In the genomic region with DNA sequence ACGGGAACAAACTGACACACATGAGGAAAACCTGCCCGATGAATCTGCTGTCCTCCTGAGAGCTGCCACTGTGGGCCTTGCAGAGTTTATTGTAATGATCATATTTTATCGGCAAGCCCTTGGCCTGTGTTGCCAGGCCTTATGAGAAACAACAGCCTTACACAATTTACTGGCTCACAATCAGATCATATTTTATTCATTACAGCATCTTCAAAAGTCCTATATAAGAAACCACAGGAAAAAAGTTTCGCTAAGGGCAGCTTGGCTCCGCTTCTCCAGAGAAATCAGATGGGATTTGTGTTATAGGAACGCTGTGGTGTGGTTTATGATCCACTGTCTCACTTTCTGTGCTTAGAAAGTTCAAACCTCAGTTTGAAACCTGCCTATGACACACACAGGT, we compare ENCODE assay signal across 22 mouse cellular contexts. TPM values are rescaled to one million over a fixed set of nuclear protein-coding genes. Genes with fewer than 3 reads are reported as not detected.
A peak's percentile ranks its signal among the peaks of the same experiment; 100 is the strongest.
DNase-seq lines count a peak whose midpoint lies in the region; ATAC-seq and TF ChIP-seq lines count a peak whose summit lies in the region.
"Had no signal": no experiment of that assay in that cellular context is flagged by ENCODE, and none has a peak within 500 bp of the region (broad histone marks: within the 10 kb centered on the region; RNA-seq: fewer than 3 reads in every experiment).

No protein-coding gene starts in this region.

- H3K9me3 ChIP-seq in hindbrain, embryonic 14.5 days (ENCODE audit: control insufficient read depth, low read length): no peaks in the 10 kb centered on the region
- H3K9me3 ChIP-seq in hindbrain, embryonic 11.5 days (ENCODE audit: control insufficient read depth, low read length): no peaks in the 10 kb centered on the region
- H3K9me3 ChIP-seq in midbrain, embryonic 14.5 days (ENCODE audit: control insufficient read depth, low read length): no peaks in the 10 kb centered on the region
- H3K9me3 ChIP-seq in midbrain, embryonic 11.5 days (ENCODE audit: control insufficient read depth, low read length): no peaks in the 10 kb centered on the region
- H3K9me3 ChIP-seq in midbrain, embryonic 16.5 days (replicated peaks; ENCODE audit: control insufficient read depth, low read length, poor library complexity, severe bottlenecking): no peaks in the 10 kb centered on the region
- H3K9me3 ChIP-seq: heart, embryonic 10.5 days had no signal

- TF ChIP-seq POLR2A in embryonic fibroblast, embryonic 13.5 days (IDR thresholded peaks at IDR 0.05; ENCODE audit: low read depth, low read length): no peak

- H3K9ac ChIP-seq in hindbrain, embryonic 14.5 days: no peak overlapping the region
- no peak overlapping the region for H3K9ac ChIP-seq in hindbrain, embryonic 11.5 days (ENCODE audit: low read depth, low read length)
- H3K9ac ChIP-seq in midbrain, embryonic 14.5 days (replicated peaks; ENCODE audit: low read length): no peak overlapping the region
- no peak overlapping the region for H3K9ac ChIP-seq in midbrain, embryonic 11.5 days (ENCODE audit: low read length)
- H3K9ac ChIP-seq in midbrain, embryonic 16.5 days (ENCODE audit: low read depth, low read length): no peak overlapping the region
- H3K9ac ChIP-seq: lung, embryonic 14.5 days had no signal

- H3K36me3 ChIP-seq in hindbrain, embryonic 14.5 days (replicated peaks; ENCODE audit: control insufficient read depth, insufficient read depth): no peaks in the 10 kb centered on the region
- H3K36me3 ChIP-seq in hindbrain, embryonic 11.5 days (ENCODE audit: control insufficient read depth, insufficient read depth, low read length): no peaks in the 10 kb centered on the region
- no peaks in the 10 kb centered on the region for H3K36me3 ChIP-seq in midbrain, embryonic 14.5 days (ENCODE audit: control insufficient read depth, insufficient read depth, low read length)
- no peaks in the 10 kb centered on the region for H3K36me3 ChIP-seq in midbrain, embryonic 11.5 days (ENCODE audit: control insufficient read depth, insufficient read depth, low read length)
- no peaks in the 10 kb centered on the region for H3K36me3 ChIP-seq in midbrain, embryonic 16.5 days (ENCODE audit: control insufficient read depth, insufficient read depth, low read length)
- H3K36me3 ChIP-seq: heart, embryonic 10.5 days had no signal

- no peak for TF ChIP-seq CTCF in embryonic fibroblast, embryonic 13.5 days (IDR thresholded peaks at IDR 0.05; ENCODE audit: borderline replicate concordance, insufficient read depth, low read length)

- 88% methylated on average over 6 of the region's 6 CpGs for WGBS in hindbrain, embryonic 14.5 days
- 88% methylated on average over 6 of the region's 6 CpGs for WGBS in hindbrain, embryonic 11.5 days
- WGBS in midbrain, embryonic 14.5 days: 87% methylated on average over 6 of the region's 6 CpGs
- 97% methylated on average over 6 of the region's 6 CpGs for WGBS in midbrain, embryonic 11.5 days
- WGBS in midbrain, embryonic 16.5 days: 87% methylated on average over 6 of the region's 6 CpGs

- H3K27ac ChIP-seq in hindbrain, embryonic 14.5 days: peak overlapping the region; percentile 88; the same call in 1 of the 2 replicates
- H3K27ac ChIP-seq in hindbrain, embryonic 11.5 days (ENCODE audit: low read depth, low read length): no peak overlapping the region
- H3K27ac ChIP-seq in midbrain, embryonic 14.5 days (replicated peaks; ENCODE audit: low read depth, low read length): peak overlapping the region; percentile 79; the same call in 1 of the 2 replicates
- H3K27ac ChIP-seq in midbrain, embryonic 11.5 days (ENCODE audit: low read depth, low read length): no peak overlapping the region
- peak overlapping the region; percentile 76; the same call in 1 of the 2 replicates for H3K27ac ChIP-seq in embryonic fibroblast, embryonic 13.5 days (ENCODE audit: insufficient read depth, low read length)
- peak overlapping the region; percentile 76 for H3K27ac ChIP-seq in midbrain, embryonic 16.5 days (ENCODE audit: low read length)

- no peak for ATAC-seq in hindbrain, embryonic 14.5 days (ENCODE audit: low FRiP score)
- ATAC-seq in hindbrain, embryonic 11.5 days (ENCODE audit: low FRiP score): no peak
- no peak for ATAC-seq in midbrain, embryonic 14.5 days (ENCODE audit: low FRiP score, low TSS enrichment)
- ATAC-seq in midbrain, embryonic 11.5 days (ENCODE audit: low FRiP score): no peak
- ATAC-seq in midbrain, embryonic 16.5 days: no peak

- no peak overlapping the region for H3K4me2 ChIP-seq in hindbrain, embryonic 14.5 days (replicated peaks)
- no peak overlapping the region for H3K4me2 ChIP-seq in hindbrain, embryonic 11.5 days (replicated peaks; ENCODE audit: low read depth, low read length)
- no peak overlapping the region for H3K4me2 ChIP-seq in midbrain, embryonic 14.5 days (ENCODE audit: low read length)
- no peak overlapping the region for H3K4me2 ChIP-seq in midbrain, embryonic 11.5 days
- no peak overlapping the region for H3K4me2 ChIP-seq in midbrain, embryonic 16.5 days (ENCODE audit: low read length)
- H3K4me2 ChIP-seq: liver, embryonic 11.5 days; lung, embryonic 14.5 days had no signal

- no peak for DNase-seq in hindbrain, embryonic 14.5 days (ENCODE audit: low spot score)
- no peak for DNase-seq in hindbrain, embryonic 11.5 days (ENCODE audit: low spot score)
- DNase-seq in midbrain, embryonic 14.5 days: no peak
- no peak for DNase-seq in midbrain, embryonic 11.5 days (ENCODE audit: low spot score, missing footprints)
- DNase-seq in frontal cortex, postnatal 36 days (ENCODE audit: low spot score in 2 of 2): no peak
- no peak for DNase-seq in adrenal gland, postnatal 25 days
- DNase-seq: adrenal gland, adult 2 months; cerebellum, adult 9-10 months; gastrocnemius, postnatal 25 days; kidney, adult 2 months; kidney, postnatal 36 days; lung, embryonic 14.5 days; lung, postnatal 36 days; thymus, adult 2 months had no signal

- peaks cover 18% of the 10 kb centered on the region for H3K4me1 ChIP-seq in hindbrain, embryonic 14.5 days (replicated peaks; ENCODE audit: control insufficient read depth, insufficient read depth, low read length)
- H3K4me1 ChIP-seq in hindbrain, embryonic 11.5 days (replicated peaks; ENCODE audit: control insufficient read depth, insufficient read depth, low read length): peaks cover 3% of the 10 kb centered on the region; the same call in 1 of the 2 replicates
- H3K4me1 ChIP-seq in midbrain, embryonic 14.5 days (ENCODE audit: control insufficient read depth, insufficient read depth, low read length): peaks cover 24% of the 10 kb centered on the region
- H3K4me1 ChIP-seq in midbrain, embryonic 11.5 days (ENCODE audit: control insufficient read depth, insufficient read depth, low read length): peaks cover 12% of the 10 kb centered on the region
- H3K4me1 ChIP-seq in embryonic fibroblast, embryonic 13.5 days (ENCODE audit: control insufficient read depth, insufficient read depth, low read length): peaks cover 22% of the 10 kb centered on the region
- H3K4me1 ChIP-seq in midbrain, embryonic 16.5 days (ENCODE audit: control insufficient read depth, insufficient read depth, low read length): peaks cover 22% of the 10 kb centered on the region

- H3K4me3 ChIP-seq in hindbrain, embryonic 14.5 days (replicated peaks; ENCODE audit: low read length): no peak overlapping the region
- H3K4me3 ChIP-seq in hindbrain, embryonic 11.5 days (ENCODE audit: low read depth, low read length): no peak overlapping the region
- H3K4me3 ChIP-seq in midbrain, embryonic 14.5 days (replicated peaks; ENCODE audit: low read depth, low read length): no peak overlapping the region
- no peak overlapping the region for H3K4me3 ChIP-seq in midbrain, embryonic 11.5 days (ENCODE audit: low read depth, low read length)
- H3K4me3 ChIP-seq in embryonic fibroblast, embryonic 13.5 days (ENCODE audit: insufficient read depth, low read length): no peak overlapping the region
- no peak overlapping the region for H3K4me3 ChIP-seq in midbrain, embryonic 16.5 days (ENCODE audit: low read depth, low read length)
- H3K4me3 ChIP-seq: heart, embryonic 10.5 days; myocyte had no signal

- no peaks in the 10 kb centered on the region for H3K27me3 ChIP-seq in hindbrain, embryonic 14.5 days (ENCODE audit: control insufficient read depth, insufficient read depth, low read length)
- no peaks in the 10 kb centered on the region for H3K27me3 ChIP-seq in hindbrain, embryonic 11.5 days (ENCODE audit: control insufficient read depth, insufficient read depth, low read length)
- H3K27me3 ChIP-seq in midbrain, embryonic 14.5 days (ENCODE audit: control insufficient read depth, insufficient read depth, low read length): no peaks in the 10 kb centered on the region
- no peaks in the 10 kb centered on the region for H3K27me3 ChIP-seq in midbrain, embryonic 11.5 days (ENCODE audit: control insufficient read depth, insufficient read depth, low read length)
- H3K27me3 ChIP-seq in midbrain, embryonic 16.5 days (ENCODE audit: control insufficient read depth, insufficient read depth, low read depth, low read length): no peaks in the 10 kb centered on the region

RNA-seq across cellular contexts. Expression of gene Ankrd55, which starts 42.0 kb away (rescaled TPM):
- 9.2 and 10.9 TPM in 2 replicates for polyA plus RNA-seq in hindbrain, embryonic 14.5 days (2014; fragmentation: Nextera tagmentation; extraction: Ambion mirVana)
- polyA plus RNA-seq in hindbrain, embryonic 11.5 days (2014; fragmentation: Nextera tagmentation; extraction: Ambion mirVana): 1.7 TPM in 2 replicates
- 5.3 and 7.5 TPM in 2 replicates for polyA plus RNA-seq in midbrain, embryonic 14.5 days (2014; fragmentation: Nextera tagmentation; extraction: Ambion mirVana)
- 1.9 and 2.3 TPM in 2 replicates for polyA plus RNA-seq in midbrain, embryonic 11.5 days (2014; fragmentation: Nextera tagmentation; extraction: Ambion mirVana)
- polyA plus RNA-seq in embryonic fibroblast, embryonic 13.5 days (2011; ENCODE audit: insufficient read length, low read depth, missing spikeins): 0.74 and 1.9 TPM in 2 replicates
- 10.4 and 11.0 TPM in 2 replicates for polyA plus RNA-seq in midbrain, embryonic 16.5 days (2015; fragmentation: Nextera tagmentation; extraction: Ambion mirVana)
- total RNA-seq in adrenal gland, postnatal 25 days (2021): 12.2 and 23.4 TPM in 2 replicates
- total RNA-seq: common myeloid progenitor, adult 5-6 weeks; gastrocnemius, postnatal 25 days; megakaryocyte-erythroid progenitor cell, adult 5-6 weeks; neutrophil, adult 5-6 weeks had no signal
- polyA plus RNA-seq: heart, embryonic 10.5 days had no signal

Comparison
In these comparisons a context has a peak if more than half of its experiments do, and no peak if none do; other contexts are left out.
1. H3K27ac ChIP-seq: peak in hindbrain, embryonic 14.5 days (single experiment), midbrain, embryonic 14.5 days (single experiment), embryonic fibroblast, embryonic 13.5 days (single experiment) and midbrain, embryonic 16.5 days (single experiment); none in hindbrain, embryonic 11.5 days (single experiment) and midbrain, embryonic 11.5 days (single experiment).